10 mouse cellular contexts compared by ENCODE assay signal in genomic region chr17:33755418-33756107, GRCm38 (mm10). TPM values are rescaled to one million over a fixed set of nuclear protein-coding genes. Genes with fewer than 3 reads are reported as not detected.
A peak's percentile ranks its signal among the peaks of the same experiment; 100 is the strongest.
DNase-seq lines count a peak whose midpoint lies in the region; ATAC-seq and TF ChIP-seq lines count a peak whose summit lies in the region.
"Had no signal": no experiment of that assay in that cellular context is flagged by ENCODE, and none has a peak within 500 bp of the region (broad histone marks: within the 10 kb centered on the region; RNA-seq: fewer than 3 reads in every experiment).

No protein-coding gene starts in this region.

- no peak overlapping the region for H3K27ac ChIP-seq in forebrain, embryonic 13.5 days
- no peak overlapping the region for H3K27ac ChIP-seq in forebrain, embryonic 10.5 days
- peak overlapping the region; percentile 66 for H3K27ac ChIP-seq in lung, postnatal 0 days (ENCODE audit: low read length)
- H3K27ac ChIP-seq in neural tube, embryonic 13.5 days (replicated peaks), result no peak overlapping the region; the same call in 1 of the 2 replicates
- H3K27ac ChIP-seq: midbrain, embryonic 12.5 days had no signal

- no peak for TF ChIP-seq EP300 in lung, postnatal 0 days (IDR thresholded peaks at IDR 0.05)

- H3K27me3 ChIP-seq in forebrain, embryonic 13.5 days, result no peaks in the 10 kb centered on the region
- no peaks in the 10 kb centered on the region for H3K27me3 ChIP-seq in forebrain, embryonic 10.5 days (ENCODE audit: poor library complexity, severe bottlenecking)
- no peaks in the 10 kb centered on the region for H3K27me3 ChIP-seq in lung, postnatal 0 days (replicated peaks; ENCODE audit: insufficient read depth, low read length)
- H3K27me3 ChIP-seq in neural tube, embryonic 13.5 days, result no peaks in the 10 kb centered on the region
- H3K27me3 ChIP-seq: midbrain, embryonic 12.5 days had no signal

- no peak for ATAC-seq in forebrain, embryonic 13.5 days
- ATAC-seq in lung, postnatal 0 days, result no peak
- no peak for ATAC-seq in neural tube, embryonic 13.5 days (ENCODE audit: low read depth)
- ATAC-seq: inflammation-experienced regulatory T-cells, adult 6 months had no signal

- WGBS in forebrain, embryonic 13.5 days, result 83% methylated on average over 10 of the region's 10 CpGs
- 93% methylated on average over 10 of the region's 10 CpGs for WGBS in forebrain, embryonic 10.5 days
- WGBS in lung, postnatal 0 days, result 79% methylated on average over 10 of the region's 10 CpGs
- 73% methylated on average over 10 of the region's 10 CpGs for WGBS in neural tube, embryonic 13.5 days

- no peaks in the 10 kb centered on the region for H3K9me3 ChIP-seq in forebrain, embryonic 13.5 days (replicated peaks)
- H3K9me3 ChIP-seq in forebrain, embryonic 10.5 days, result no peaks in the 10 kb centered on the region
- no peaks in the 10 kb centered on the region for H3K9me3 ChIP-seq in lung, postnatal 0 days (ENCODE audit: low read length)
- H3K9me3 ChIP-seq in neural tube, embryonic 13.5 days, result no peaks in the 10 kb centered on the region
- H3K9me3 ChIP-seq: midbrain, embryonic 12.5 days had no signal

- H3K4me2 ChIP-seq in forebrain, embryonic 13.5 days, result peak overlapping the region; percentile 4; the same call in 1 of the 2 replicates
- no peak overlapping the region; the same call in 1 of the 2 replicates for H3K4me2 ChIP-seq in lung, postnatal 0 days (replicated peaks; ENCODE audit: low read depth, low read length)
- H3K4me2 ChIP-seq in neural tube, embryonic 13.5 days, result peak overlapping the region; percentile 13; the same call in 1 of the 2 replicates
- H3K4me2 ChIP-seq: midbrain, embryonic 12.5 days had no signal

- TF ChIP-seq CTCF in lung, postnatal 0 days (IDR thresholded peaks at IDR 0.05), result no peak

- peaks cover 27% of the 10 kb centered on the region for H3K36me3 ChIP-seq in forebrain, embryonic 13.5 days (ENCODE audit: poor library complexity, severe bottlenecking)
- H3K36me3 ChIP-seq in forebrain, embryonic 10.5 days (replicated peaks), result peaks cover 74% of the 10 kb centered on the region
- no peaks in the 10 kb centered on the region for H3K36me3 ChIP-seq in lung, postnatal 0 days (ENCODE audit: insufficient read depth, low read length)
- H3K36me3 ChIP-seq in neural tube, embryonic 13.5 days, result peaks cover 13% of the 10 kb centered on the region; the same call in 1 of the 2 replicates

- H3K4me1 ChIP-seq in forebrain, embryonic 13.5 days, result peaks cover 52% of the 10 kb centered on the region
- H3K4me1 ChIP-seq in forebrain, embryonic 10.5 days, result peaks cover 45% of the 10 kb centered on the region
- H3K4me1 ChIP-seq in lung, postnatal 0 days (ENCODE audit: insufficient read depth, low read depth, low read length), result peaks cover 33% of the 10 kb centered on the region
- peaks cover 72% of the 10 kb centered on the region for H3K4me1 ChIP-seq in neural tube, embryonic 13.5 days (replicated peaks)

- no peak overlapping the region for H3K4me3 ChIP-seq in forebrain, embryonic 13.5 days
- H3K4me3 ChIP-seq in forebrain, embryonic 10.5 days, result no peak overlapping the region
- no peak overlapping the region for H3K4me3 ChIP-seq in lung, postnatal 0 days (ENCODE audit: low read depth, low read length)
- no peak overlapping the region for H3K4me3 ChIP-seq in neural tube, embryonic 13.5 days
- H3K4me3 ChIP-seq: midbrain, embryonic 12.5 days had no signal

- H3K9ac ChIP-seq in forebrain, embryonic 13.5 days, result peak overlapping the region; percentile 3; the same call in 1 of the 2 replicates
- H3K9ac ChIP-seq in lung, postnatal 0 days (replicated peaks; ENCODE audit: low read depth), result no peak overlapping the region
- peak overlapping the region; percentile 41; the same call in 1 of the 2 replicates for H3K9ac ChIP-seq in neural tube, embryonic 13.5 days
- H3K9ac ChIP-seq: midbrain, embryonic 12.5 days had no signal

- no peak for DNase-seq in forebrain, embryonic 10.5 days (ENCODE audit: extremely low spot score, low spot score)
- peak; percentile 50 for DNase-seq in lung, postnatal 0 days (ENCODE audit: low spot score)
- no peak for DNase-seq in lung, postnatal 25 days (ENCODE audit: low spot score)
- DNase-seq in kidney, adult 18-20 months, result peak; percentile 45
- no peak for DNase-seq in thymus, postnatal 14 days
- no peak for DNase-seq in frontal cortex, postnatal 25 days (ENCODE audit: low spot score in 2 of 2)

RNA-seq across cellular contexts. Expression of gene Rab11b, which starts 4.8 kb away (rescaled TPM):
- polyA plus RNA-seq in forebrain, embryonic 13.5 days (2015; fragmentation: Nextera tagmentation; extraction: Ambion mirVana), result 433 and 441 TPM in 2 replicates
- 338 and 346 TPM in 2 replicates for polyA plus RNA-seq in forebrain, embryonic 10.5 days (2016; fragmentation: Nextera tagmentation; extraction: Ambion mirVana)
- polyA plus RNA-seq in lung, postnatal 0 days (2015; fragmentation: Nextera tagmentation; extraction: Ambion mirVana), result 258 and 279 TPM in 2 replicates
- 455 and 504 TPM in 2 replicates for polyA plus RNA-seq in neural tube, embryonic 13.5 days (2015; fragmentation: Nextera tagmentation; extraction: Ambion mirVana)

RNA-seq across cellular contexts. Expression of gene Angptl4, which starts 26.1 kb away (rescaled TPM):
- polyA plus RNA-seq in forebrain, embryonic 13.5 days (2015; fragmentation: Nextera tagmentation; extraction: Ambion mirVana), result 8.6 and 10.0 TPM in 2 replicates
- 21.4 and 22.4 TPM in 2 replicates for polyA plus RNA-seq in forebrain, embryonic 10.5 days (2016; fragmentation: Nextera tagmentation; extraction: Ambion mirVana)
- polyA plus RNA-seq in lung, postnatal 0 days (2015; fragmentation: Nextera tagmentation; extraction: Ambion mirVana), result 125 and 137 TPM in 2 replicates
- 22.8 and 24.5 TPM in 2 replicates for polyA plus RNA-seq in neural tube, embryonic 13.5 days (2015; fragmentation: Nextera tagmentation; extraction: Ambion mirVana)

RNA-seq across cellular contexts. Expression of gene March2, which starts 37.1 kb away (rescaled TPM):
- polyA plus RNA-seq in forebrain, embryonic 13.5 days (2015; fragmentation: Nextera tagmentation; extraction: Ambion mirVana), result 52.2 and 56.5 TPM in 2 replicates
- 29.5 and 33.1 TPM in 2 replicates for polyA plus RNA-seq in forebrain, embryonic 10.5 days (2016; fragmentation: Nextera tagmentation; extraction: Ambion mirVana)
- 104 and 106 TPM in 2 replicates for polyA plus RNA-seq in lung, postnatal 0 days (2015; fragmentation: Nextera tagmentation; extraction: Ambion mirVana)
- polyA plus RNA-seq in neural tube, embryonic 13.5 days (2015; fragmentation: Nextera tagmentation; extraction: Ambion mirVana), result 68.2 and 74.9 TPM in 2 replicates

RNA-seq across cellular contexts. Expression of gene Kank3, which starts 54.8 kb away (rescaled TPM):
- 27.3 and 29.0 TPM in 2 replicates for polyA plus RNA-seq in forebrain, embryonic 13.5 days (2015; fragmentation: Nextera tagmentation; extraction: Ambion mirVana)
- polyA plus RNA-seq in forebrain, embryonic 10.5 days (2016; fragmentation: Nextera tagmentation; extraction: Ambion mirVana), result 22.7 and 27.9 TPM in 2 replicates
- 186 and 211 TPM in 2 replicates for polyA plus RNA-seq in lung, postnatal 0 days (2015; fragmentation: Nextera tagmentation; extraction: Ambion mirVana)
- polyA plus RNA-seq in neural tube, embryonic 13.5 days (2015; fragmentation: Nextera tagmentation; extraction: Ambion mirVana), result 36.2 and 40.3 TPM in 2 replicates

Comparison
In these comparisons a context has a peak if more than half of its experiments do, and no peak if none do; other contexts are left out.
1. DNase-seq: peak in lung, postnatal 0 days (single experiment) and kidney, adult 18-20 months (single experiment); none in forebrain, embryonic 10.5 days (single experiment), lung, postnatal 25 days (single experiment), thymus, postnatal 14 days (single experiment) and frontal cortex, postnatal 25 days (0 of 2).